Mouse (Mus musculus): ENCODE measurements at regions not wholly inside any gene's neighbourhood (a gene's known extent, or its start where the extent isn't known, plus 50 kb on each side); places are given as distances from the start of the nearest gene placed in this dataset.

DNA sequence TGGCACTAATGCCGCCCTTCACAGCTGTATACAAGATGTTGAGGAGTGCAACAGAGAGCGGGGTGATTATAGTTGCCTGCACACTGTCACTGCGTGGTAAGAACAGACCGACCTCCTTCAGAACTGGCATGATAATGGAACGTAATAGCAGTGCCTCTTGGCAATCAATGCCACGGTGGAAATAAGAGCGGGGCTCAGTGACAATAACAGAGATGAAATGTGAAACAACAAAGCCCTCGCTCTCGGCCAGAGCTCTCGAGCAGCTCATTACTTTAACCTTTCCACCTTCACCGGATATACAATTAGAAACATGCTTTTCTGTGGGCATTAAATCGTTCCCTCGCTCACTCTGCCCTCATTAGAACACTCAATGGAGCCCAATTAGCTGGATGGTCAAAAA is 277.7 kb upstream of the Nt5e start:
- TF ChIP-seq CTCF (IDR thresholded peaks at IDR 0.05; ENCODE audit: control insufficient read depth, insufficient read depth, insufficient read length) (no peak), MAX (IDR thresholded peaks at IDR 0.05) (no peak), CEBPB (IDR thresholded peaks at IDR 0.05; ENCODE audit: low read depth) (no peak), MYOG (IDR thresholded peaks at IDR 0.05; ENCODE audit: control insufficient read depth, extremely low read depth, insufficient read length) (no peak), USF1 (IDR thresholded peaks at IDR 0.05; ENCODE audit: low read depth) (no peak), FOSL1 (IDR thresholded peaks at IDR 0.05; ENCODE audit: insufficient read depth, low read length, poor library complexity, severe bottlenecking) (no peak), MYOD1 (IDR thresholded peaks at IDR 0.05; ENCODE audit: control insufficient read depth, insufficient read length, low read depth) (no peak)

Measured in C2C12 (cell line).